Mouse (Mus musculus) right cerebral cortex, postnatal 4 days (tissue): ENCODE data around the gene Yipf1.

Experiments
- DNase-seq: peaks from one replicate; pipeline ENCODE4 v3.0.0-alpha.2; 2022

Yipf1 gene

DNA sequence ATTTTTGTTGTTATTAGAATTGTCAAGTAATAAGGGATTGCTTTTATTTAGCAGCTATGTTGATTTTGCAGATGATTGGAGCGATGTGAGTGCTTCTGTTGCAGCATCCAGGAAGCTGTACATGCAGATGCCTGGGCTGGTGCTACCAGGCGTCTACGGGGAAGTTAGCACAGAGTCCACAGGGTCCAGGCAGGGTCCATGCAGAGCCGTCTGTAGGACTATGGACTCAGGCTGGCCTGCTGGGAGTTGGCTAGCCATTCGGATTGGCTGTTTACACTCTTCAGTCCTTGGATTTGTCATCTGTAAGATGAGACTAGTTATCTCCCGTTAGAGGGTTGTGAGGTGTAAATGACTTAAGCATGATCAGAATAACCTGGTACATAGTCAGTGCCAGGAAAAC is 64.8 kb downstream of the Yipf1 start:
- no peak for DNase-seq

GRCm38 (mm10) chr4:107380871-107381270 is 66.7 kb downstream of the Yipf1 start:
- no peak for DNase-seq

- DNase-seq: no peak
These were observed 72.9 kb downstream of the Yipf1 start for GRCm38 (mm10) chr4:107387038-107387437.

GRCm38 (mm10) chr4:107387465-107387864 is 73.3 kb downstream of the Yipf1 start:
- DNase-seq: no peak

DNA sequence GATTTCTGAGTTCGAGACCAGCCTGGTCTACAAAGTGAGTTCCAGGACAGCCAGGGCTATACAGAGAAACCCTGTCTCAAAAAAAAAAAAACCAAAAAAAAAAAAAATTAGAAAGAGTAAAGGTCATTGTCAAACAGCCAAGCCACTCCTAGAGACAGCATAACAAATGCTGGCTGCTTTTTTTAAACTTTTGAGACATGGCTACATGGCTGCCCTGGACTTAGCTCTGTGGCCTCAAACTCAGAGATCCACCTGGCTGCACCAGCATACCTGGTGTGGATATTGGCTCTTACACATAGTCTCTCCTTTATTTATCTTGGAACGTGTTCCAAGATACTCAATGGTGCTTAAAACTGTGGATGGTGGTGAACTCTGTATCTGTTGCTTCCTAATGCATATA is 74.1 kb downstream of the Yipf1 start:
- no peak for DNase-seq

DNA sequence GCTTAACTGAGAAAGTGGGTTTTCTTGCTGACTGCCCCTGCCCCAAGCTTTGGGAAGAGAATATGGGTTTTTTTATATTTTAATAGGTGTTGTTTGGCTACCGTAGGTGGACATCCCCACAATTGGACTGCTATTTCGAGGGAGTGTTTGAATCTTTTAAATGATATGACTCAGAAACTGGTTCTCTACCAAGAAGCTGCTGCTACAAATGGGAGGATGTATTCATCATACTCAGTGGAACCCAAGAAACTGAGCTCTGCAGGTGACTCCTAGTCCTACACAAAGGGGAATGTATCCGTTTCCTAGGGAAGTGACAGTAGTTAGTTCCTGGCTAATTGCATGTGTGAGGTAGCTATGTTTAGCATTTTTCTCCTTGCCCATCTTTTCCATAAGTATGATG is 75.2 kb downstream of the Yipf1 start:
- no peak for DNase-seq

- DNase-seq: no peak
These were observed 79.6 kb downstream of the Yipf1 start for GRCm38 (mm10) chr4:107393771-107394170.
